Mouse (Mus musculus) neural tube, embryonic 15.5 days (tissue): ENCODE data around the gene Myo16. TPM values are rescaled to one million over a fixed set of nuclear protein-coding genes. Genes with fewer than 3 reads are reported as not detected.

ENCODE experiments used
- ATAC-seq: fragments of 200-750 bp; cut with Nextera tagmentation; 2 replicates; pipeline ENCODE4 v1.8.0; 2017; ENCODE audit warnings: mild to moderate bottlenecking, moderate TSS enrichment, moderate library complexity; ENCODE audit not compliant: low FRiP score
- H3K27ac ChIP-seq: fragments of 300-500 bp; sonication (generic); replicated peaks from 2 replicates; pipeline ENCODE4 v1.5.1; 2015; ENCODE audit warnings: mild to moderate bottlenecking, inconsistent platforms
- H3K27me3 ChIP-seq: fragments of 300-500 bp; sonication (generic); replicated peaks from 2 replicates; pipeline ENCODE4 v1.6.1; 2015; ENCODE audit warnings: inconsistent platforms
- H3K36me3 ChIP-seq: fragments of 300-500 bp; sonication (generic); 2 replicates; pipeline ENCODE4 v1.6.1; 2015; ENCODE audit warnings: inconsistent platforms
- H3K4me1 ChIP-seq: fragments of 300-500 bp; sonication (generic); 2 replicates; pipeline ENCODE4 v1.6.1; 2015; ENCODE audit warnings: inconsistent platforms
- H3K4me2 ChIP-seq: fragments of 300-500 bp; sonication (generic); 2 replicates; pipeline ENCODE4 v1.6.1; 2015; ENCODE audit warnings: inconsistent platforms, mild to moderate bottlenecking, moderate library complexity
- H3K4me3 ChIP-seq: fragments of 300-500 bp; sonication (generic); replicated peaks from 2 replicates; pipeline ENCODE4 v1.5.1; 2015; ENCODE audit warnings: mild to moderate bottlenecking, inconsistent platforms
- H3K9ac ChIP-seq: fragments of 300-500 bp; sonication (generic); replicated peaks from 2 replicates; pipeline ENCODE4 v1.6.1; 2015; ENCODE audit warnings: mild to moderate bottlenecking, inconsistent platforms
- H3K9me3 ChIP-seq: fragments of 300-500 bp; sonication (generic); replicated peaks from 2 replicates; pipeline ENCODE4 v1.6.1; 2016; ENCODE audit warnings: inconsistent platforms
- WGBS: fragments of 180-500 bp; shearing (Covaris S2); methylation state at CpG from one replicate; pipeline ENCODE4 v1.1.7; 2015; ENCODE audit warnings: mixed read lengths; 5-methylcytosine and 5-hydroxymethylcytosine counted together
- polyA plus RNA-seq: library from polyadenylated mRNA; unstranded; fragments of >200 nt; fragmentation: Nextera tagmentation; extraction: Ambion mirVana; gene quantifications from 2 replicates; pipeline ENCODE4 v1.2.1, GENCODE M21; 2015

The Myo16 gene
- polyA plus RNA-seq, 1 experiment from 2014 or later, result 5.6 TPM

DNA sequence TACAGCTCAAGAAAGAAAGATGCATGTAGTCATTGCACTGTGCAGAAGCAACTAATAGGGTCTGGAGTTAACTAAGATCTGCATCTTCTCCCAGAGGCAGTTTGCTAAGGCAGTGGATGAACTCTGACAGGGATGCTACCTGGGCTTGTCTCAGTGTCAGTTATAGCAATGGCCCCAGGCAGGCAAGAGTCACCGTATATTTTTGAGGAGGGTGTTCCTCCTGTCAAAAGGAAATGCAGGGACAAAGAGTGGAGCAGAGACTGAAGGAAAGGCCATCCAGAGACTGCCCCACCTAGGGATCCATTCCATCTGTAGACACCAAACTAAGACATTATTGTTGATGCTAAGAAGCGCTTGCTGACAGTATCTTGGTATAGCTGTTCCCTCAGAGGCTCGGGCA, 7.4 kb downstream of the Myo16 start:
- ATAC-seq, result no peak
- no peaks in the 10 kb centered on the region for H3K9me3 ChIP-seq
- no peaks in the 10 kb centered on the region for H3K27me3 ChIP-seq
- 89% methylated on average over 3 of the region's 3 CpGs for WGBS
- no peaks in the 10 kb centered on the region for H3K36me3 ChIP-seq
- no peak overlapping the region for H3K27ac ChIP-seq
- no peak overlapping the region for H3K4me2 ChIP-seq
- no peak overlapping the region for H3K4me3 ChIP-seq
- H3K9ac ChIP-seq, result no peak overlapping the region
- H3K4me1 ChIP-seq, result peaks cover 16% of the 10 kb centered on the region

DNA sequence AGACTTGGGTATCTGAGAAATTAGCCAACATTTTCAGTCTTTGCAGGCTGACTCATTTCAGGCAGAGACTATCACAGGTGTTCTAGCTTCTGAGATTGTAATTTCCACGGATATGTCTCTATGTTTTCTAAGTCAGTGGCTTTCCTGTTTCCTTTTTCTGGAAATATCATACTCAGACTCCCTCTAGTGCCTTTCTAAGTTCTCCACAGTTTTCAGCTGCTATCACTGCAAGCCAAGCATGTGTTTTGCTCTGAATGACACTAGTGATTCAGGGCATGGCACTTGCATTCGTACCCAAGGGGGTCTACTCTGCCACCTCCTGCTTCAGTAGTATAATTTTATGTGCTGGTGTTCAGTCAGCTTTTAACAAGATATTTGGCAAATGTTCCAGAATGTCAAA, 11.2 kb downstream of the Myo16 start:
- Histone ChIP-seq H3K4me3 (no peak overlapping the region), H3K4me1 (0 out of 2 replicates have a peak, but pooled peaks cover 4% of the 10 kb centered on the region), H3K4me2 (no peak overlapping the region), H3K9ac (no peak overlapping the region), H3K9me3 (no peaks in the 10 kb centered on the region), H3K36me3 (no peaks in the 10 kb centered on the region), H3K27ac (no peak overlapping the region), H3K27me3 (no peaks in the 10 kb centered on the region)
- 57% methylated on average over 2 of the region's 2 CpGs for WGBS
- ATAC-seq, result no peak

DNA sequence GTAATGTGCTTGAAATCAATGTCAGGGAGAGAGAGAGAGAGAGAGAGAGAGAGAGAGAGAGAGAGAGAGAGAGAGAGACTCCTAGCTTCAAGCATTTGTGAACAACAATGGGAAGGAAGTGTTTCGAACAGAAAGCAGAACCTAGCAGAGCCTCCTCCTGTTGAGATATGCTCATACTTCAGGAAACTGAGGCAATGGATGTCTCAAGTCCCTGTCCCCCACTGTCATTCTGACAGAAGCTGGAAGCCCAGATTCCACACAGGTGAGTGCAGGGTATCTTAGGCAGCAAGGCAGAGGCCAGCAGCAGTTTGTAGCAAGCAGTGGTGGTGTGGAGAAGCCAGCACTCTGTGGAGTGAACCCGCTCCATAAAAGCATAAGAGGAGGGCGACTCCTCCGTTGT, 14.6 kb downstream of the Myo16 start:
- H3K36me3 ChIP-seq, result no peaks in the 10 kb centered on the region
- no peak overlapping the region for H3K9ac ChIP-seq
- peaks cover 11% of the 10 kb centered on the region for H3K4me1 ChIP-seq
- H3K4me3 ChIP-seq, result no peak overlapping the region
- 87% methylated on average over 4 of the region's 4 CpGs for WGBS
- H3K4me2 ChIP-seq, result no peak overlapping the region
- ATAC-seq, result no peak
- H3K27me3 ChIP-seq, result no peaks in the 10 kb centered on the region
- H3K27ac ChIP-seq, result no peak overlapping the region
- H3K9me3 ChIP-seq, result no peaks in the 10 kb centered on the region

DNA sequence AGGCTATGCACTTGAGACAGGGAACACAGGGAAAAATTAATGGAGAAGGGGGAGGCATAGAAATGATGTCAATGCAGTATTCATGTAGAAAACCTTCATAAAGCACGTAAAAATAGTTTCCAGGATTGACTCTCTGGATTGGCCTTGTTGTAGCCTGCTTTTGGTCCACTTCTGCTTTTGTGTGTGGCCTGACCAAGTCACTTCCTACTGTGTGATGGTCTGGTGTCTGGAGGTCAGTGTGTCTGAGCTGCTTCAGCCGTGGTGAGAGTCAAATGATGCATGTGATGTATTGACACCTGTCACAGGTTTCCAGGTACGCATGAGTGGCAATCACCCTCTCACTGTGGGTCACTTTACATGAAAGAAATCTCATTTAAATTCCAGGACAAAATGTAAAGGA, 16.2 kb downstream of the Myo16 start:
- Histone ChIP-seq H3K9ac (no peak overlapping the region), H3K9me3 (no peaks in the 10 kb centered on the region), H3K4me1 (peaks cover 27% of the 10 kb centered on the region), H3K36me3 (no peaks in the 10 kb centered on the region), H3K4me3 (no peak overlapping the region), H3K4me2 (no peak overlapping the region), H3K27me3 (no peaks in the 10 kb centered on the region), H3K27ac (no peak overlapping the region)
- WGBS, result 79% methylated on average over 3 of the region's 3 CpGs
- no peak for ATAC-seq

DNA sequence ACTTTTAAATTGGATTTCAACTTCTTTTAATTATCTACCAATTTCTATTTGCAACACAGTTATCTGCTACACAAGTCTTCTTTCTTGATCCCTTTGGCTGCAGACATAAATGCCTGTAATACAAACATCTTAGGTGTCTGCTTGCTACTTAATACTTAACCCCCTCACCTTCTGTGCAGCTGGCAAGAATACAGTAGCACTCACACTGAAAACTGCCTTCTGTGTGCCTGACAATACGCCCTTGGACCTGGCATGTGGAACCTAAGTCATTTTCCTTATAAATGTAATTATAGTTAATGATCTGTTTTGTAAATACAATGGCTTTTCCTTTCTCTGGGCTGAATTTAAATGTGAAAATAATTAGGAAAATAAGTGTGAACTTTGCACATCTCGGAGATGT, 17.6 kb downstream of the Myo16 start:
- WGBS, result 59% methylated on average over 2 of the region's 2 CpGs
- no peak for ATAC-seq
- no peak overlapping the region for H3K9ac ChIP-seq
- H3K36me3 ChIP-seq, result no peaks in the 10 kb centered on the region
- H3K4me1 ChIP-seq, result peaks cover 26% of the 10 kb centered on the region
- H3K4me2 ChIP-seq, result no peak overlapping the region
- H3K4me3 ChIP-seq, result no peak overlapping the region
- H3K9me3 ChIP-seq, result no peaks in the 10 kb centered on the region
- H3K27ac ChIP-seq, result no peak overlapping the region
- no peaks in the 10 kb centered on the region for H3K27me3 ChIP-seq

DNA sequence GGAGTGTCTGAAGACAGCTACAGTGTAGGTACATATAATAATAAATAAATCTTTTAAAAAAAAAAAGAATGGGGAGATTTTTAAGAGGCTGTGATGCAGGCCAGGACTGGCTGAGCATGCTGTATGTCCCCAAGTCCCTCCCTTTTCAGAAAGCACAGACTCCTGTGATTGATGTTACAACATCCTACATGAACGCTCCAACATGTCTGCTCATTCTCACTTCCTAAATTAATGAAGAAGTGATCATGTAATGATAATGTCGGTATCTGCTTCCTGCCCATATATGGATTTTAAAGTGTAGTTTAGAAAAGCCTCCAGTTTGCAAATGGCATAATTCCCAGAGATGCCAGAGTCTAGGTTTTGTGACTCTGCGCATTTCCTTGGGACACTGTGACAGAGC, 18.6 kb downstream of the Myo16 start:
- 92% methylated on average over 3 of the region's 3 CpGs for WGBS
- H3K27ac ChIP-seq, result no peak overlapping the region
- no peak for ATAC-seq
- no peaks in the 10 kb centered on the region for H3K36me3 ChIP-seq
- H3K9me3 ChIP-seq, result no peaks in the 10 kb centered on the region
- H3K9ac ChIP-seq, result no peak overlapping the region
- no peak overlapping the region for H3K4me3 ChIP-seq
- peaks cover 26% of the 10 kb centered on the region for H3K4me1 ChIP-seq
- no peak overlapping the region for H3K4me2 ChIP-seq
- H3K27me3 ChIP-seq, result no peaks in the 10 kb centered on the region

DNA sequence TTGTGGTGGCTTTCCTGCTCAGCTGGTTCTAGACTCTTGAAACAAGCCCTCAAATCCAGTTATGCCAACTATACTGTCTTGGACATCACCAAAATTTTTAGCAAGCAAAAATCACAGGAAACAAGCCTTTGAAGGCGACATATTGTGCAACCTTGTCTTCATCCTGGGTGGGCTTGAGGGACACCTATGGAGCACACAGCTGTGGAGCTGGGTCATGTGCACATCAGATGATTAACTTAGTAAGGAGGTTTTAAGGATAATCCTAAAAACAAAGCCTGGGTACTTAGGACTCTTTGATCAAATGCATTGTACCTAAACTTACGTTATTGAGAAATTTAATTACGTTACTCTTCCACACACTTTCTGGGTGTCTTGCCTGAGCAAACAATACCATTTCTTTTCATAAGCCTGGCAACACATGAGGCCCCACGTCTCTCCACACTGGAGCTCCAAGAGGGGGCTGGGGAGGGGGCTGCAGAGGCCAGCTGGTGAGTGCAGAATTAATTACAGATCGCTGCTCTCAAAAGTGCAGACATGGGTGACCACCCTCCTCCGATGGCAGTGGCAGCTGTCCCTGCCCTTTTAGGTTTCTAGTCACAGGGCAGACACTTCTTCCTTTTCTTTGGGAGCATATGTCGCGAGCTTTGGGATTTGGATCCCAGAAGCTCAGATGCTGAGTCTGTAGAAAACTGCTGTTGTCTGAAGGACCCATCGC, 19.5 kb downstream of the Myo16 start:
- ATAC-seq, result no peak
- H3K4me1 ChIP-seq, result peaks cover 26% of the 10 kb centered on the region

DNA sequence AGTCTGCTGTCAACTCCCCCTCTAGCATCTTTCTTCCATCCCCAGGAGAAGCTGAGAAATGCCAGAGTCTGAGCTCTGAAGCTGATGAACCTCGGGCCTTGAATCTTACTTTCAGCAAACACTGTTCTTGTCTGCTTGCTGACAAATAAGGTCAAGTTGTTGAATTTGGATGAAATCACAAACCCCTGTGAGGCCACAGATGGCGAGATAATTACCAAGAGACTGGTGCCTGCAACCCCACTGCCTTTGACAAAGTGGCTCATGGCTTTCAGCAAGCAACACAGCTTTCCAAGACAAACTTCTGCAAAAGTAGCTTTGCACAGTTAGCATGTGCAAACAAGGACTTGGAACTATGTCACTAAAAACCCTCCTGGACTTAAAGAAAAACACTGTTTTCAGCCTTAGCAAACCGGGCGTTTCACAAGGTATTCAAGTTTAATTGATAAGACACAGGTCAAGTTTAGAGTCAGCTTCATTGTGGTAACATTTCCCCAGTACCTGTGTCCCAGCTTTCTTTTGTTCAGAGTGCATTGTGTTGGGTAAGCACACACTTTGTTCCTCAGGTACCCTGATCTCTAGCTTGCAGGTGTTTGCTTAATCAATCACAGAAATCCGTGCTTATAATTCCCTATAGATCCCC, 20.6 kb downstream of the Myo16 start:
- no peak for ATAC-seq
- no peaks in the 10 kb centered on the region for H3K27me3 ChIP-seq
- H3K4me3 ChIP-seq, result no peak overlapping the region
- peaks cover 26% of the 10 kb centered on the region for H3K4me1 ChIP-seq
- H3K4me2 ChIP-seq, result no peak overlapping the region
- no peaks in the 10 kb centered on the region for H3K36me3 ChIP-seq
- 59% methylated on average over 5 of the region's 5 CpGs for WGBS
- H3K9me3 ChIP-seq, result no peaks in the 10 kb centered on the region
- no peak overlapping the region for H3K27ac ChIP-seq
- no peak overlapping the region for H3K9ac ChIP-seq

More for the DNA sequence above, 19.5 kb downstream of the Myo16 start:
- Histone ChIP-seq H3K27me3 (no peaks in the 10 kb centered on the region), H3K4me2 (no peak overlapping the region), H3K27ac (no peak overlapping the region), H3K4me3 (no peak overlapping the region), H3K9me3 (no peaks in the 10 kb centered on the region), H3K9ac (no peak overlapping the region), H3K36me3 (no peaks in the 10 kb centered on the region)
- 24% methylated on average over 9 of the region's 9 CpGs for WGBS

DNA sequence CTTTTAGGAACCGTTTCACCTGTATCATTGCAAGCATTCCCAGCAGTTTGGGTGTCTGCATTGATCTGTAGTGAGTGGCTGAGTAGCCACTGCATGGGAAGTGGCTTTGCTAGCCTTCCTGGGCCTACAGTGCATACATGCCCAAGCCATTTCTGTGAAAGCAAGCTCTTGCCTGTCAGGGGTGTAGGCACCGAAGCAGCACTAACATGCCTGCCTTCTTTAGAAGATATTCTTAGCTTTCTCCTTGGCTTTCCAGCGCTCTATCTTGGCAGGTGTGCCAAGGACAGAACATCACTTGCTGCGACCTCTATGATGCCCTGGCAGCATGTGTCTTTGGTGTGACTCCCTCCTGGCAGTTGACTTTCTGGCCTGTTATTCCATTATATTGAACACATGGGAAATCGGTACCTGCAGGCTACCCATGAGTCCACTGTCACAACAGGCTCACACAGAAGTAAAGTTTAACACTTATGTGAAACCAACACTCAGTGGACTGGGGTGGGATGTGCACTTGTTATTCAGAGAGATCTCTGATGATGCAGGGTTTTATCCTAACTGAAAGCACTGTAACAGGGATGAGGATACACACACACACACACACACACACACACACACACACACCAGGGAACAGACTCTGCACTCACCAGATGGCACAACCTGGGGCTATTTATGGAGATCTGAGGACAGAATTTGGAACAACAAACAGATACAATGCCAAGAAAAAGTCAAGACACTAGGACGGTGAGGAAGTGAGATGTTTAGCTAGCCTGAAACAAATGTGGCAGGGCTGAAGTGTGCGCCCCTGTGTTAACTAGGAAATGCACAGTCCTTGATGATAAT, 21.4 kb downstream of the Myo16 start:
- no peaks in the 10 kb centered on the region for H3K9me3 ChIP-seq
- 82% methylated on average over 7 of the region's 7 CpGs for WGBS
- no peak overlapping the region for H3K9ac ChIP-seq
- no peak overlapping the region for H3K4me2 ChIP-seq
- H3K27ac ChIP-seq, result no peak overlapping the region
- no peak for ATAC-seq
- H3K36me3 ChIP-seq, result no peaks in the 10 kb centered on the region
- peaks cover 26% of the 10 kb centered on the region for H3K4me1 ChIP-seq
- no peaks in the 10 kb centered on the region for H3K27me3 ChIP-seq
- H3K4me3 ChIP-seq, result no peak overlapping the region

DNA sequence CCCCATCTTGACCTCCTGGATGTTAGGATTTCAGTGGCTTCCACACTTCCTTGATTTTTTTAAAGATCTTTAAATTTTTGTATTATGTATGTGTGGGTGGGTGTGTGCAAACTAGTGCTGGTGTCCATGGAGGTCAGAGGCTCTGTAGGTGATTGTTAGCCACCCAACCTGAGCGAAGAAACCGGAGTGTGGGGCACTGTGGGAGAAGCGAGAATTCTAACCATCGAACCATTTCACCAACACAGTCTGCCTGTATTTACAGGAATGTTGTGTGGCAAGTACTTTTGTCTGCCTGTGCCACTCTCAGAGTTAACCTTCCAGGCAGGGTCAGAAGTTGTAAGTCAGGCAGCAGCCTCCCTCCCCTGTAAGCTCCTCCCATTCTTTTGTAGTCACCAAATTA, 22.3 kb downstream of the Myo16 start:
- H3K4me1 ChIP-seq, result peaks cover 26% of the 10 kb centered on the region
- H3K27ac ChIP-seq, result no peak overlapping the region
- H3K27me3 ChIP-seq, result no peaks in the 10 kb centered on the region
- no peak overlapping the region for H3K4me2 ChIP-seq
- no peak overlapping the region for H3K4me3 ChIP-seq
- ATAC-seq, result no peak
- no peaks in the 10 kb centered on the region for H3K36me3 ChIP-seq
- no peaks in the 10 kb centered on the region for H3K9me3 ChIP-seq
- no peak overlapping the region for H3K9ac ChIP-seq
- WGBS, result 88% methylated on average over 4 of the region's 4 CpGs

DNA sequence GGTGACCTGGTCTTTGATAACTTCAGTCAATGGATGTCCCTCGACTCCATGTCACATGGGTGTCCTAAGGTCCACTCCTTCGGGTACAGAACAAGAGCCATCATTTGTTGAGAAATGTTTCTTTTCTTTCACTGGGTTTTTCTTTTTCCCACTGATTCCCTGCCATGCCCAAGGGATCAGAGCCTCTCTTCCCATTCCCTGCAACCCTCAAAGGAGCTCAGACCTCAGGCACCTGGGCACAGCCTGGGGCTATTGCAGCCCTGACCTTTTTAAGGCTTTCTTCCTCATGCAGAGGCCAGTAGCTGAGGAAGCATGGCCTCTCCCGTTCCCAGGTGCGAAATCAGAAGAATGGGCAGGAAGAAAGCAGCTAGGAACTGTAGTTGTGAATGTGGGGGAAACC, 23.4 kb downstream of the Myo16 start:
- Histone ChIP-seq H3K4me3 (no peak overlapping the region), H3K9me3 (no peaks in the 10 kb centered on the region), H3K9ac (no peak overlapping the region), H3K4me1 (peaks cover 27% of the 10 kb centered on the region), H3K4me2 (no peak overlapping the region), H3K36me3 (no peaks in the 10 kb centered on the region), H3K27ac (no peak overlapping the region), H3K27me3 (no peaks in the 10 kb centered on the region)
- no peak for ATAC-seq
- WGBS, result 72% methylated on average over 4 of the region's 4 CpGs

DNA sequence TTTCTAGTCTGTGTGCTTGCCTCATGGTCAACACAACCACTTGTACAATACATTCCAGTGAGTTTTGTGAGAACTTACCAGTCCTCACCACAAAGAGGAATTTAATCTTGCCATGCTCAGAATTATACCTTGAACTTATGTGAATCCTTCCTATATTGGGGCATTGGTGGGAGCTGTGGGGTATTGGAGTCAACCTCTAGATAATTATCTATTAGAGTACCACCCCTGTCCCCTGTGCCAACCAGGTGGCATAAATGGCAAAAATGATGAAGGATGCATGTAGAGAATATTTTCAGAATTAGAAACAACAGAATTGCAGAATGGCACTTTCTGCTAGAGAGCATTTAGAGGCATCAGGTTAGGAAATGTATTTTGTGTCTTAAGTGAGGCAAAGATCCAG, 25.3 kb downstream of the Myo16 start:
- no peak overlapping the region for H3K4me3 ChIP-seq
- no peak overlapping the region for H3K27ac ChIP-seq
- H3K27me3 ChIP-seq, result no peaks in the 10 kb centered on the region
- H3K9me3 ChIP-seq, result no peaks in the 10 kb centered on the region
- no peaks in the 10 kb centered on the region for H3K36me3 ChIP-seq
- H3K9ac ChIP-seq, result no peak overlapping the region
- peaks cover 17% of the 10 kb centered on the region for H3K4me1 ChIP-seq
- no peak overlapping the region for H3K4me2 ChIP-seq
- ATAC-seq, result no peak
